Mouse (Mus musculus): ENCODE data around the gene Fat1.

Gene Fat1

DNA sequence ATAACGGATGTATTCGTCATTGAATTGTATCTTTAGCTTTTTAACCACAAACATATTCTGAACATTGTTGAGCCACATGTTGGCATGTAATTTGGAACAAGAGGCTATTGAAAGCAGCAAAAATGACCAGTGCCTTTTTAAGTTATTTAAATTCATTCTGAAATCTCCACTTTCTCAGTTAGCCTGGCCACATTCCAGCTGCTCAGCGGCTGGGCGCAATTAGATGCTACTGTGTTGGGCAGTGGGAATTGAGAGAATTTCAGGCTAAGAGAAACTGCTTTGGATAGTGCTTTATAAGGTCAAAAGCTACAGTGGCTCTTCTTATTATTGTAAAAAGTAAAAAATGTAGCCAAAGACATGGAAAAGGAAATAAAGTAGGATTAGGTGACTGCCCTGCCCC is 67.4 kb downstream of the Fat1 start:
- DNase-seq (ENCODE audit: extremely low spot score) = no peak

DNA sequence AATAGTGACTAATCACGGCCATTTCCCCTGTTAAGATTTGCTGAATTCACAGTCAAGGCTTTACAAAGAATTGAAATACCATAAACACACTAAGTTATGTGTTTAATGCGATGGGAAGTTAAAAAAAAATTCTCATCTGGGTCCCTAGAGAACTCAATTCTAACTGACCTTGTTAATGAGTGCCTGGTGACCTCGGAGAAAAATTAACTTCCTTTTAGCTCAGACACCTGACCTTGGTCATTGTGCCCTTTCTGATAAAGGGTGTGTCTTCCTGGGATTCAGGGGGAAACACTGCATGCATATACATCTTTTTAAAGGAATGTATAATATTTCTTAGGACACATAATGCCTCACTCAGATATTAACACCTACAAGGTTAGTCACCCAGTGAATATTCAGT is 68.8 kb downstream of the Fat1 start:
- DNase-seq (ENCODE audit: extremely low spot score) = no peak

DNA sequence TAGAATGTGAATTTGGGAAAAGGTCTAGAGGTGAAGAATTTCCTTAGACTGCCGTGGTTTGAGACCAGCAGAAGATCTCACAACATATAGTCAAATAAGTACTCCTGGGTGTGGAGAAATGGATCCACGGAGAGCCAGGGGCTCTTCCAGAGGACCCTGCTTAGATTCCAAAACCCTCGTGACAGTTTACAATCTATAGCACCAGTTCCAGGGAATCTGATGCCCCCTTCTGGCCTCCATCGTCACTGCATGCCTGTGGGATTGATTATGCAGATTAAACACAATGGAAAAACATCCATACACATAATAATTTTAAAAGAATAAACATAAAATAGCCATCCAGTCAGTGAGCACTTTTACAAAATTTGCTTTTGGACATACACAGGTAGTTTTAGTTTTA is 75.4 kb downstream of the Fat1 start:
- DNase-seq (ENCODE audit: extremely low spot score) = peak; percentile 54

DNA sequence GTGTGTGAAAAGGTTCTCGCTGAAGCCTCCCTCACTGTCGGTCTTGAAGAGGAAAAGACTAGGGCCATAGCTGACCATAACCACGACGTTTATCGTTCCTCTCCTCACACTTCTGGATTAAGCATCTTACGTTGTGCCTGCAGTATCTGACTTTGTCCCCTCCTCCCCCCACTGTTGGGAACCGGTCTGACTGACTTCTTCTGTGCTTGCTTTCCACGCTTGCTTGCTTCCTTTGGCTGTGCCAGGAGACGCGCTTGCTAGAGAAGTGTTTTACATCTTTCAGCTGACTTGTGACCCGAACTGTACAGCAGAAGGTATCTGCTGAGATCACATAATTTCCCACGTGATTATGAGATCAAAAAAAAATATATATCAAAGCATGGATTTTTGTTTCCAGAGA is 76.5 kb downstream of the Fat1 start:
- DNase-seq (ENCODE audit: extremely low spot score) = no peak

DNA sequence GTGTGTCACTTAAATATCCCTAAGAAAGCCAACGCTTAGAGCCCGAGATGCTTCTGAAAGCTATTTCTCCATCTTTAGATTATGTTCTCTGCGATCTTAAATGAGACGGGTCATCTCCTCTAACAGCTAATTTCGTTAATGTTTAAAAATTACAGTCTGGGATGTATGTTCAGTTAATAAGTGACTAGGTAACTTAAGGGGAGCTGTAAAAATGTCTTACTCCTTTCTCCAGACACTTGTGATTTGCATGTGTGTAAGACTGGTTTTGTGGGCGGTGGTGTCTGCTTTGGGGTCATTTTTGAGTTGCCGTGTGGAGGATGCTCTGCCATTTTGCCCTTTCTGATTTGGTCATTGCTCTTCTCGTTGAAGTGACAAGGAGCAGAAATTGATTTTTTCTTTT is 78.6 kb downstream of the Fat1 start:
- DNase-seq (ENCODE audit: extremely low spot score) = no peak

DNA sequence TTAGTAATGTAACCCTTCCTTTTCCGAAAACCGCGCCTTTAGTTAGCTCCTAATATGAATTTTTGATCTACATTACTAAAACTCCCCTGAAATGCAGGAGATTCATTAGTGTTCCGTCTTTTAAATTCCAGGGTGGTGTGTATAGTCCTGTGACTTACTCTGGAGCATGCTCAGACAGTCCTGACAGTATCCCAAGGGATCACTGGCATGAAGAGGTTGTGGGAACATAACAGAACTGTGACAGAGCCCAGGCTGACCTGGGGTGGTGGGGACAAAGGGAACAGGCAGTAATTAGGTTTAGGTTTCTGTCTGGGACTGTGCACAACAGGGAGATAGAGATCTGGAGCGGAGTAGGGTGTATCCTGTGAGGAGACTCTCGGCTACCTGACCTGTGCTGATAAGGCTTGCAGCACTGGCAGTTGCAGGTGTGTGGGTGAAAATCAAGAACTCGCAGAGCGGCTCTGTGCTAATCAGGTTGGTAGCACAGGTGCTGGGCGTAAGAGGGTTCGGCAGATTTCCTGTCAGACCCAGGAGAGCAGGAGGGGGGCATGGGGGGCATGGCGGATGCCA is 79.3 kb downstream of the Fat1 start:
- DNase-seq (ENCODE audit: extremely low spot score) = no peak

DNA sequence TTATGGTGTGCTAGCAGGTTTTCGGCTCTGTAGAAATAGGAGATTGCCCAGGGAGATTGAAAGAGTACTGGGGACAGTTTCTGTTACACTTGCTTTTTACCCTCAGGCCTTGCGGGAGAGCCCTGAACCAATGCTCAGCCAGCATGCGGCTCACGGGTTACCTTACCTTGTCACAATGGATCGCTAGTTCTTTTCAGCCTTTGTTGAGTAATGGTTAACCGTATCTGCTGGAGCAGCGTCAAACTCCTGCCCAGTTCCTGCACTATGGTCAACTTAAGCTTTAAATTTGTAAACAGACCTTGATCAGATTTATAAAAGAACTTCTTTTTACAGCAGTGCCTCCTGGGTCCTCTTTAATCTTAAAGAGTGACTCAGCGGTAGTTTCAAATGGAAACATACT is 80.6 kb downstream of the Fat1 start:
- DNase-seq (ENCODE audit: extremely low spot score) = no peak

DNA sequence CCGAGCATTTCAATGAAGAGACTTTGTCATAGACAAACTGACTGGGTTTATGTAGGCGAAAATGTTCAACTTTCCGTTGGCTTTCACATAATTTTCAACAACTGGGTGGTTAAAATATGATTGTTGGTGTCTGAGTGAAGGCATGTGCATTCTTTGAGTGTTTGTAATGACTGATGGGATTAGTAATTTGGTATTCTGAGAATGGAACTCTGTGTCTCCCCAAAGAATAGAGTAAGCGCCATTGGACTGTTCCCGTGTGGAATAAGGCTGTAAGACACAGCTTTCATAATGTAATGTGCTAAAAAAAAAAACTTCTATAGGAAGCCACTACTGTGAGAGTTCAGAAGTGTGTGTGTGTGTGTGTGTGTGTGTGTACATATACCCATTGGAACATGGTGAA is 84.0 kb downstream of the Fat1 start:
- DNase-seq (ENCODE audit: extremely low spot score) = no peak

DNA sequence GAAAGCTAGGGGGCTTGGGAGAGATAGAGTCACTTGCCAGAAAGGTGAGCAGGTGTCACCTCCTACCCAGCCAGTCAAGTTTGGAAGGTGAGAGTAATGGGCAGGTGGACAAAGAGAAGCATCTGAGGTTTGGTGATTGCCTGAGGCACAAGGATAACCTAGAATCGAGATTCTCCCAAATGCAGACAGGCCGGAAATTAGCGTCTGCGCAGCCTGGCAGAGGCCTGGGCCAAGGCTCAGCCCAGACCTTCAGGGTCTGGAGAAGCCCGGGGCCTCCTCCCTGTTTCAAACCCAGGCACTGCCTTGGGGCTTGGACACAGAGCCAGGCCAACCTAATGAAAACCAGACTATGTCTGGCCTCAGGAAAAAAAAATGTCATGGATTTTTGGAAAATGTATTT is 85.9 kb downstream of the Fat1 start:
- DNase-seq (ENCODE audit: extremely low spot score) = no peak

DNA sequence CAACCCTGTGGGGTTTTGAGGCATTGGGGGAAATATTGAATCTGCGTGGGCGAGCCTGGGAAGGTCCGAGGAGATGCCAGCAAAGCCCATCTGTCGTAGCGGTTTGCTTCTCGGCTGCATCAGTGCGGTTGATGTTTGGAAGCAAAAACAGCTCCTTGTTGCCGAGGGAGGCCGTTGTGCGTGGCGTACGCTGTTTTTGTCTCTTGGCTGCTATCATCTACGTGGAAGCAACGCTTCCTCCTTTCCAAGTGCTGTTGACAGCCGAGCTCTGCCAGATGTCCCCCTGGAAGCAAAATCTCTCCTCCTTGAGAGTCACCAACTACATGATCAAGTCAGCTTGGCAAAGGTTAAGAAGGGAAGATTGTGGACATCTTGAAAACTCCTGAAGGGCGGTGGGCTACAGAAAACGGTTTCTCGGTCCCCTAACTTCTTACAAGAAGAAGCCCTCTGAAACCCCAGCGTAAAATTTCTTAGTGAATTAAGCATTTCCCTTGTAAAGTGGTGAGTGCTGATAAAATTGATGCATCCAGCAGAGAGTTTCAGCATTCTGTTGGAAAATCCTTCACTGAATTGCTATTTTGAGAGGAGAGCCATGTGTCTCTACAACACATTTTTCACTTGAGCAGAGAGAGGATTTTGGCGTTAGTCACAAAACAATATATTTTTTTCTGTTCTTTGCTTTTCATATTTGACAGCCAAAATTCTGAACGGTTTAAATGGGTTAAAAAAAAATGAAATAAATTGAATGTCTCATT is 86.8 kb downstream of the Fat1 start:
- DNase-seq (ENCODE audit: extremely low spot score) = no peak

DNA sequence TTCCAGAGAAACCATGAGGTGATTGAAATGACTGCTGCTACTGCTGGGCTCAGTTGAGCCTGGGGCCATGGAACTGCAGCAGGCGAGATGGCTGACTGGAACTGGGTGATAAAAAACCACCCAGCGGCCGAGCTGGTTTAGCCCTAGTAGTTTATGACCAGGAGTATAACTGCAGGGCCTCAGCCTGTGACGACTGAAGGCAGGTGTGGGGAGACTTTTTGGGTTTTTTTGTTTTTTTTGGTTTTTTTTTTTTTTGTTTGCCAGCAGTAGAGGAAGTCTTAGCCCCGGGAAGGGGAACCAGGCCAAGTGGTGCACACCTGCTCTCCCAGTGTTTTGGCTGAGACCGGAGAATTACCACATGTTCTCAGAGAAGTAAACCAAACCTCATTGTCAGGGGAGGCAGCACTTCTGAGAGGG is 92.8 kb downstream of the Fat1 start:
- no peak for DNase-seq (ENCODE audit: extremely low spot score)

DNA sequence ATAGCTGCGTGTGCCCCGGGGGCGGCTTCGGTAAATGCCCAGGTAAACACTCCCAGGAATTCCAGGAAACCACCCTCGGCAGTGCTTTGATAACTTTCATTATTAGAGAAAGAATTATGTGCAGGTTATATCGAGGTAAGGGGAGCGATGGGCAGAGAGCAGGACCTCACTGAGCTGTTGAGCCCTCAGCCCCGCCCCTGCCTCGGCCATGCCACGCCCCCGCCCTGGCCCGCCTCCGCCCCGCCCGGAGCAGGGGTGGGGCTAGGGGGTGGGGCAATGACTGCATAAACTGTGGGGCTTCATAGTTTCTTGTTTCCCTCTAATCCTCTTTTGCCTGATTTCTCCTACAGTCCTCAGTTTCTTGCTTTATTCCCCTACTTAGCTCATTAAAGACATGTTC is 103.1 kb downstream of the Fat1 start:
- no peak for DNase-seq (ENCODE audit: extremely low spot score)

DNA sequence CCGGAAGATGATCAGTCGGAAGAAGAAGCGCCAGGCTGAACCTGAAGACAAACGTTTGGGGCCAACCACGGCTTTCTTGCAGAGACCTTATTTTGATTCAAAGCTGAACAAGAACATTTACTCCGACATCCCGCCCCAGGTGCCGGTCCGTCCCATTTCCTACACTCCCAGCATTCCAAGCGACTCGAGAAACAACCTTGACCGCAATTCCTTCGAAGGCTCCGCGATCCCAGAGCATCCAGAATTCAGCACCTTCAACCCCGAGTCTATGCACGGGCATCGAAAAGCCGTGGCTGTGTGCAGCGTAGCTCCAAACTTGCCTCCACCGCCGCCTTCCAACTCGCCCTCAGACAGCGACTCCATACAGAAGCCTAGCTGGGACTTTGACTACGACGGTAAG is 108.9 kb downstream of the Fat1 start:
- no peak for DNase-seq (ENCODE audit: extremely low spot score)

DNA sequence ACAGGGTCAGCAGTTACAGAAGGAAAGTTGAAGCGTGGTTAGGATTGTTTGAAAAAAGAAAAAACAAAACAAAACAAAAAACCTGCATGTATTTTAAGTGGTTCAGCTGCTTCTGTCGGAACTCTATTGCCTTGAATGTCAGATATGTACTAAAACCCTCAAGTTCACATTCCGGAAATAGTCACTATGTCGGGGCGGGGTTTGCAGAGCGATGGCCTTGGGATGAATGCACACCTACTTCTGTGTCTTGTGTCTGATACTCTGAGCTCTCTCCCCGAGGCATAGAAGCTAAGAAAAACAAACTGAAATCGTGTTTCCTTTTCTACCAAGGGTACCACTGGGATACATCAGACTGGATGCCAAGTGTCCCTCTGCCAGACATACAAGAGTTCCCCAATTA is 115.2 kb downstream of the Fat1 start:
- no peak for DNase-seq (ENCODE audit: extremely low spot score)

DNA sequence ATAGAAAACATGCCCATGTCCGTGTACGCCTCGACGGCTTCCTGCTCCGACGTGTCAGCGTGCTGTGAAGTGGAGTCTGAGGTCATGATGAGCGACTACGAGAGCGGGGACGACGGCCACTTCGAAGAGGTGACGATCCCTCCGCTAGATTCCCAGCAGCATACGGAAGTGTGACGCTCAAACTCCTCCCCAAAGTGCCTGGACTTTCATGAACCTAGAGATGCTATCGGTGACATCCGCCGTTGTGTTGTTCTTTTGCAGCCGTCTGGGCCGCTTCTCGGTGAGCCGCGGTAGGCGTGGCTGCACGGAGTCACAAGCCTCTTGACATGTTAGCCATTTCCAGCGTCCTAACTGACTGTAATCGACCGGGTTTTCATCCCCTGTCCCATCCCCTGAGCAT is 116.0 kb downstream of the Fat1 start:
- DNase-seq (ENCODE audit: extremely low spot score) = no peak

DNA sequence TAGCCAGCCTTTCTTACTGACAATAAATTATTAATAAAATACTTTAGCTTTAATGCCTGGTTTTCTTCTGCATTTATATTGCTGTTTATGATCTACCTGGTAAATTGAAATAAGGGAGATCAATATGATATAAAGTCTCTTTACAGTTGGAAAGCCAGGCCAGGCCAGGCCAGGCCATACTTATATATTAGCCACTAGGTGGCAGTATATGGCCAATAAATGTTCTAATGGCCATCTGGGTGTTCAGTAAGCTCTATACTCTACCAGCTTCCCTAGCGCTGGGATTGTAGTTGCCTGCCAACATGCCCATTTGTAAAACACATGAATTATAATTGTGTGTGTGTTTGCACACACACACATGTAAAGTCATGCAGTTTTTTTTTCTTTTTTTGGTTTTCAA is 117.0 kb downstream of the Fat1 start:
- DNase-seq (ENCODE audit: extremely low spot score) = no peak

DNA sequence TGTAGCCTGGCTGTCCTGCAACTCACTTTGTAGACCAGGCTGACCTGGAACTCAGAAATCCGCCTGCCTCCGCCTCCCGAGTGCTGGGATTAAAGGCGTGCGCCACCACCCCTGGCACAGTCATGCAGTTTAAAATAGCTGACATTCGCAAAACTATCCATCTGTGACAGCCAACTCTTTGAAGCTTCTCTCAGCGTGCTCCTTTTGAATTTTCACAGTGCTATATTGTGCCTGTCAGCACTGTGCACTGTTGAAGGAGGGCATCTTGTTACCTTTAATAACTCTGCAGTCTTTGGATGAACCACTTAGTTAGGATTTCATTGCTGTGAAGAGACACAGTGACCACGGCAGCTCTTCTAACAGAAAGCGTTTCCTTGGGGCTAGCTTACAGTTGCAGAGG is 117.4 kb downstream of the Fat1 start:
- no peak for DNase-seq (ENCODE audit: extremely low spot score)

DNA sequence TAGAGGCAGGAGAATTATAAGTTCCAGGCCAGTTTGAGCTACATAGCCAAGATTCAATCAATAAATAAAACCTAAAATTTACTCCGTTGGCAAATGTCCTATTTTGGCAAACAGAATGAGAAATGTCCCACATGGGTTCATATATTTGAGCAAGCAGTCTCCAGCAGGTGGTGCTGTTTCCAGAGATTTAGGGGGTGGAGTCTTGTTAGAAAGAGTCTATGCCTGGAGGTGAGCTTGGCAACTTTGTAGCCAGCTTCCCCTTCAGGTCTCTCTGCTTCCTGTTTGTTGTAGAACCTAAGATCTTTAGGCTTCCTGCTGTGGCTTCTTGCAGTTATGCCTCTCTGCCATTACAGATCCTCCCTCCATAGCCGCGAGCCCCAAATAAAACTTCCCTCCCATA is 120.3 kb downstream of the Fat1 start:
- no peak for DNase-seq (ENCODE audit: extremely low spot score)

DNA sequence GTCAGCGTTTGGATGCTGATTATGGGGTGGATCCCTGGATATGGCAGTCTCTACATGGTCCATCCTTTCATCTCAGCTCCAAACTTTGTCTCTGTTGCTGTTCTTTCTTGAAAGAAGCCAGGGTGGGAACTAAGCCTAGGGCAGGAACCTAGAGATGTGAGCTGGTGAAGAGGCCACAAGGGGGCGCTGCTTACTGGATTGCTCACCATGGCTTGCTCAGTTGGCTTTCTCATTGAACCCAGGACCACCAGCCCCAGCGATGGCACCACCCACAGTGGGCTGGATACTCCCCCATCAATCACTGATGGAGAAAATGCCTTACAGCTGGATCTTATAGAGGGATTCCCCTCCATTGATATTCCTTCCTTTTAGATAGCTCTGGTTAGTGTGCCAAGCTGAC is 121.6 kb downstream of the Fat1 start:
- DNase-seq (ENCODE audit: extremely low spot score) = no peak

DNA sequence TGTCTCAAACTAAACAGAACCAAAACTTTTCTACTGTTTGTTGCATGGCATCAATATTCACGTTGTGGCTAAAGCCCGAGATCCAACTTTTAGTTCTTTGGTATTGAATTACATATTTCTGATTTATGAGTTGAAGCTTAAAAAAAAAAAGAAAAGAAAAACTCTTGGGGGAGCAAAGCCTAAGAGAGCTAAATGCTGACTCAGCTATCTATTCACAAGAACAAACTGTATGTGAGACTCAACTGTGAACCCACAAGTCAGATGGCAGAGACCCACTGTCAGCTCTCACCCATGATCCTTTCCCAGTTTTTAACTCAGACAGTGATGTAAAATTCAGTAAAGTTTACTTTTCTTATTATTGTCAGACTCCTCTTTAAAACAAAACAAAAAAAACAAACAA is 124.8 kb downstream of the Fat1 start:
- DNase-seq (ENCODE audit: extremely low spot score) = no peak

DNA sequence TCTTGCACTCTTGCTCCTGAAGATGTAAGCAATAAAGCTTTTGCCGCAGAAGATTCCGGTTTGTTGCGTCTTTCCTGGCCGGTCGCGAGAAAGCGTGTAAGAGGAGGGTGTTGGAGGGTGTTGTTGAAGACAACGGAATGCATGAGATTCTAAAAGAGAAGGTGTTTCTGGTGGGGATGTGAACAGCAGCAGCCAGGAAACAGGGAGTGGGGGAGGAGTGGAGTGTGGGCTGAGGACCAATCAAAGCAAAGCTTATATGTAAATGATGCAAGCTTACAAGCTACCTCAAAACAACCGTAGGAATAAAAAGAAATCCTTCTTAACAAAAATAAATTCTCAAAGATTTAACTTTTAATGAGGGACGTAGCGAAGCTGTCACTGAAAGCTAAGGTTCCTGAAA is 127.1 kb downstream of the Fat1 start:
- no peak for DNase-seq (ENCODE audit: extremely low spot score)

DNA sequence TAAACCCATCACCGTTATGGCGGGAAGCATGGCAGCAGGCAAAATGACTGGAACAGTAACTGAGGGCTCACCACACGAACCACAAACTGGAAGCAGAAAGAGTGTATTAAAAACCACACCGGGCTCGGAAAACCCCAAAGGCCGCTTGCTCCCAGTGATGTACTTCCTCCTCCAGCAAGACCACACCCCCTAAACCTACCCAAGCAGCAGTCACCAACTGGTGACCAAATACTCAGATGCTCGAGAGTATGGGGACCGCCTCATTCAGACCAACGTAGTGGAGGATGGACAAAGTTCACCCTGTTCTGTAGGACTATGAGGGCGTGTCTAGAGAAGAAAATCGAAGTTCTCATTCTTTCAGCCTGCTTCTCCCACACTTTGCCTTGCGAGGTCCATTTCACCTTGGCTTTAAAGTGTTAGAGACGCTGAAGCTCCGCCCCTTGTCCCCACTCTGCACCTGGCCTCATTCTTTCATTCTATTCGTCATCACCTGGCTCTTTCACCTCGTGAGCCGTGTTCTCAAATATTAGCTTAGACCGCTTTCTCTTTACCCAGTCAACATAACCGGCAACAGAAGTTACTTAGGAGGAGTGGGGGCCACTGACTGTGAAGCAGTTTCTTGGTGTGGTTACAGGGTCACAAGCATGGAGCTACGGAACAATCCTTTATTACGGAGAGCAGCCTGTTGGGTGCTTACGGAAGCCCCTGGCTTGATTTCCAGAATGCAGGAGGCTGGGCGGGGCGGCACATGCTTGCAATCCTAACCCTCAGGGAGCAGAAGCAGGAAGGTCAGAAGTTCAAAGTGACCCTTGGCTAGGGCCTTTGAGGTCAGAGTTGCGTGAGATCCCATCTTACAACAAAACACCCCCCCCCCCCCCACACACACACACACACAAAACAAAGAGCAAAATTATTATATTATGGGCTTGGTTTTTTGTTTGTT is 128.0 kb downstream of the Fat1 start:
- peak; percentile 27 for DNase-seq (ENCODE audit: extremely low spot score)
